Mouse (Mus musculus) neural tube, embryonic 14.5 days (tissue): Measurements from ENCODE around the gene Fam129a. TPM values are rescaled to one million over a fixed set of nuclear protein-coding genes. Genes with fewer than 3 reads are reported as not detected.
"Not testable (repeated sequence)": the region's sequence is repeated elsewhere in the genome, so short reads cannot be mapped to it uniquely, and the experiment has no call there.

Experiments
- ATAC-seq: fragments of 200-750 bp; cut with Nextera tagmentation; 2 replicates; pipeline ENCODE4 v1.8.0; 2017; ENCODE audit warnings: low read depth, mild to moderate bottlenecking, moderate TSS enrichment, moderate library complexity
- H3K27ac ChIP-seq: fragments of 300-500 bp; sonication (generic); 2 replicates; pipeline ENCODE4 v1.5.1; 2014; ENCODE audit warnings: low read depth, mild to moderate bottlenecking, control low read depth, low read length, moderate library complexity, mixed read lengths
- H3K27me3 ChIP-seq: fragments of 300-500 bp; sonication (generic); 2 replicates; pipeline ENCODE4 v1.6.1; 2014; ENCODE audit warnings: low read length; ENCODE audit not compliant: control insufficient read depth, insufficient read depth
- H3K36me3 ChIP-seq: fragments of 300-500 bp; sonication (generic); 2 replicates; pipeline ENCODE4 v1.6.1; 2014; ENCODE audit warnings: low read length, mixed read lengths; ENCODE audit not compliant: control insufficient read depth, insufficient read depth
- H3K4me1 ChIP-seq: fragments of 300-500 bp; sonication (generic); 2 replicates; pipeline ENCODE4 v1.6.1; 2014; ENCODE audit warnings: low read length; ENCODE audit not compliant: control insufficient read depth, insufficient read depth
- H3K4me2 ChIP-seq: fragments of 300-500 bp; sonication (generic); 2 replicates; pipeline ENCODE4 v1.6.1; 2014; ENCODE audit warnings: mild to moderate bottlenecking, low read depth, low read length, control low read depth
- H3K4me3 ChIP-seq: fragments of 300-500 bp; sonication (generic); 2 replicates; pipeline ENCODE4 v1.5.1; 2014; ENCODE audit warnings: low read depth, low read length, control low read depth, mixed read lengths
- H3K9ac ChIP-seq: fragments of 300-500 bp; sonication (generic); replicated peaks from 2 replicates; pipeline ENCODE4 v1.6.1; 2014; ENCODE audit warnings: low read depth, mild to moderate bottlenecking, control low read depth, low read length, mixed read lengths
- H3K9me3 ChIP-seq: fragments of 300-500 bp; sonication (generic); 2 replicates; pipeline ENCODE4 v1.6.1; 2016; ENCODE audit warnings: low read length; ENCODE audit not compliant: control insufficient read depth
- WGBS: fragments of 180-500 bp; shearing (Covaris S2); extraction: QIAGEN DNeasy Blood & Tissue Kit; methylation state at CpG from one replicate; pipeline ENCODE4 v1.1.7; 2014; 5-methylcytosine and 5-hydroxymethylcytosine counted together
- polyA plus RNA-seq: library from polyadenylated mRNA; unstranded; fragments of >200 nt; fragmentation: Nextera tagmentation; extraction: Ambion mirVana; gene quantifications from 2 replicates; pipeline ENCODE4 v1.2.1, GENCODE M21; 2014

Gene Fam129a
- polyA plus RNA-seq, 1 experiment from 2014 or later: 2.4 TPM

- Histone ChIP-seq H3K4me3 (no peak overlapping the region), H3K4me2 (no peak overlapping the region), H3K27ac (no peak overlapping the region), H3K9me3 (no peaks in the 10 kb centered on the region), H3K27me3 (no peaks in the 10 kb centered on the region), H3K36me3 (no peaks in the 10 kb centered on the region), H3K4me1 (no peaks in the 10 kb centered on the region), H3K9ac (no peak overlapping the region)
- ATAC-seq: no peak
- WGBS: 86% methylated on average over 6 of the region's 6 CpGs
These were observed 119.1 kb downstream of the Fam129a start for GRCm38 (mm10) chr1:151690061-151690460.

- Histone ChIP-seq H3K4me2 (no peak overlapping the region), H3K9ac (no peak overlapping the region), H3K4me1 (no peaks in the 10 kb centered on the region), H3K36me3 (no peaks in the 10 kb centered on the region), H3K27me3 (no peaks in the 10 kb centered on the region), H3K9me3 (no peaks in the 10 kb centered on the region), H3K4me3 (no peak overlapping the region), H3K27ac (no peak overlapping the region)
- ATAC-seq: no peak
- WGBS: 75% methylated on average over 7 of the region's 7 CpGs
These were observed 119.7 kb downstream of the Fam129a start for GRCm38 (mm10) chr1:151690583-151691193.

DNA sequence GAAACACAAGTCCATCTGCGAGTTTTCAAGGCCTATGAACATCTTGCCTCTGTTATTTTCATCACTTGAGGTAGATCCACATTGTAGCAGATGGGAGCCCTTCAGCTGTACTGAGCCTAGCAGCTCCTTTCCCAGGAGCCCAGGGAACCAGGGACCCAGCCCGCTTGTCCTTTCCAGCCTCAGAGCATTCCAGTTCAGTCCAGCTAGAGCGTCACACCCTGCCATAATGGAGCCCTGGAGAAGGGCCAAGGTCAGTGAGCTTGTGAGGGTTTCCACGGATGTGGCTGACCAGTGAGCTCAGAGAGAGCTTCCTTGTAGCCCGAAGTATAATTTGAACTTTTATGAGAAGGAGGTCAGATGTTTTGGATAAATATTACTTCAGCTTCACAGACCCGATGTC lies 121.9 kb downstream of the Fam129a start:
- H3K36me3 ChIP-seq, H3K4me1 ChIP-seq, H3K9me3 ChIP-seq, H3K4me3 ChIP-seq, H3K4me2 ChIP-seq, H3K27ac ChIP-seq, H3K9ac ChIP-seq, ATAC-seq, H3K27me3 ChIP-seq: not testable (repeated sequence)
- WGBS: 78% methylated on average over 6 of the region's 6 CpGs

DNA sequence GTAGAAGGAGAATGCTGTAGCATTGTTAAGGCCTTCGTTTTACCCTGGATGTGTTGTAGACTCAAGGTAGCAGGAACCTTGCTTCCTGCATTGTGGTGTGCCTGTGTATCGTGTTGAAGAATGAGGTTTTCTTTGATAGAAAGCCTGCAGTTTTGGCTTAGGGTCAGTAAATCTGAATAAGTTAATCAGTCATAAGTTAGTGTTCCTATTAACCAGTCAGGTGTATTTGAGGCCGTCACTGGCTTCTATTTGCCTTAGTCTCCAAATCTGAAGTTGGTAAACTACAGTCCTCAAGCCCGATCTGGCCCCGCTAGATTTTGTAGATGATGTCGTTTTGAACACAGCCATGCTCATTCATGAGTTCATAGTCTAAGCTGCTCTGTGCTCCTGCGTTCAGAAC lies 125.8 kb downstream of the Fam129a start:
- ATAC-seq: no peak
- H3K36me3 ChIP-seq: no peaks in the 10 kb centered on the region
- H3K27ac ChIP-seq: no peak overlapping the region
- H3K4me3 ChIP-seq: no peak overlapping the region
- H3K9ac ChIP-seq: no peak overlapping the region
- no peaks in the 10 kb centered on the region for H3K27me3 ChIP-seq
- no peaks in the 10 kb centered on the region for H3K9me3 ChIP-seq
- 90% methylated on average over 7 of the region's 7 CpGs for WGBS
- no peak overlapping the region for H3K4me2 ChIP-seq
- 0 out of 2 replicates have a peak, but pooled peaks cover 4% of the 10 kb centered on the region for H3K4me1 ChIP-seq

DNA sequence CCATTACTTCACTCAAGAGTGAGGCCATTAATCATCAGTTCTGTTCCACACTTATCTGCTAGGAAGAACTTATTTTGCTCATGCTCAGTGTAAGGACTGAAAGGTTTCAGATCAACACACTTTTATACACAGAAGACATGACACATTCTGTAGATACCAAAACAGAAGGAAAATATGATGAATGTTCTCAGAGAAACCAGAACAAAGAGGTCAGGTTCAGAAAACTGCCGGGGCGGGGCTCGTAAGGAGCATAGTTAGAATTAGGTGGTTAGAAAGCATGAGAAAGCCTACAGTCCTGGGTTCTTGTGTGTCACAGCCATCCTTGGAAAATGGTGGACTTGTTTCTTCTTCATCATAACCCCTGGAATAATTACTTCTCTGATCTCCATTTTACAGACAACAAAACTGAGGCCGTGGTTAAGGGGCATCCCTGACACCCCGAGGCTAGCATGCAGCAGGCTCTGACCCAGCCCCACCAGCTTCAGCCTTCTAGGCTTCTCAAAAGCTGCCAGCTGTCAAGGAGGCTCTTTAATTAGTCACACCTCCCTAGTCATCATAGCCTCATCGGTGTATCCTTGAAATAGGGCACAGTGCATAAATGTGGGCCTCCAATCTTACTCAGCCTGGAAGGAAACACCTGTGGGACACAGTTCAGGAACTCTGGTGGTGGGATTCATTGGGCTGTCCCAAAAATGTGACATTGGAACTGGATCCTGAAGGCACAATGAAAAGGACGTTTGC lies 127.1 kb downstream of the Fam129a start:
- H3K9me3 ChIP-seq: no peaks in the 10 kb centered on the region
- 0 out of 2 replicates have a peak, but pooled peaks cover 4% of the 10 kb centered on the region for H3K4me1 ChIP-seq
- H3K9ac ChIP-seq: no peak overlapping the region
- no peak overlapping the region for H3K4me3 ChIP-seq
- H3K27ac ChIP-seq: no peak overlapping the region
- ATAC-seq: no peak
- H3K27me3 ChIP-seq: no peaks in the 10 kb centered on the region
- WGBS: 81% methylated on average over 7 of the region's 7 CpGs
- no peaks in the 10 kb centered on the region for H3K36me3 ChIP-seq
- H3K4me2 ChIP-seq: no peak overlapping the region

- peak; percentile 28; the same call in 1 of the 2 replicates for ATAC-seq
- no peak overlapping the region for H3K9ac ChIP-seq
- H3K27ac ChIP-seq: no peak overlapping the region
- H3K36me3 ChIP-seq: no peaks in the 10 kb centered on the region
- WGBS: 71% methylated on average over 7 of the region's 7 CpGs
- H3K9me3 ChIP-seq: no peaks in the 10 kb centered on the region
- 0 out of 2 replicates have a peak, but pooled peaks cover 4% of the 10 kb centered on the region for H3K4me1 ChIP-seq
- H3K4me2 ChIP-seq: no peak overlapping the region
- no peaks in the 10 kb centered on the region for H3K27me3 ChIP-seq
- H3K4me3 ChIP-seq: no peak overlapping the region
These were observed 128.4 kb downstream of the Fam129a start for GRCm38 (mm10) chr1:151699363-151699762.

DNA sequence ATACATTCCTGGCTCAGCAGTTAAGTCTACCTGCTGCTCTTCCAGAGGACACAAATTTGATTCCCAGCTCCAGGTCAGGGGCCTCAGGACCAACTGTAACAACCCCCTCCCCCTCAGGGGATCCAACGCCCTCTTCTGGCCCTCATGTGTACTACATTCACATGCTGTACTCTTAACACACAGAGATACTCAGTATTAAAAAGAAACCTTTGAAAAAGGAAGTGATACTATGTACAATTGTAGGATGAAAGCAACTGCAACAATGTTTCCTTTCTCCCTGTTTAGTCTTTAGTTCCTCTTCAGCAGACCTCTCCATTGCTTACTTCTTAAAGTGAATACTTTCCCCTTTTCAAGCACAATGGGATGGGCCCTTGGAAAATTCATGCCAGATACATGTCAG lies 131.8 kb downstream of the Fam129a start:
- Histone ChIP-seq H3K4me3 (no peak overlapping the region), H3K4me2 (no peak overlapping the region), H3K27me3 (no peaks in the 10 kb centered on the region), H3K27ac (no peak overlapping the region), H3K4me1 (0 out of 2 replicates have a peak, but pooled peaks cover 4% of the 10 kb centered on the region), H3K9me3 (no peaks in the 10 kb centered on the region), H3K9ac (no peak overlapping the region), H3K36me3 (no peaks in the 10 kb centered on the region)
- 43% methylated on average over 1 of the region's 1 CpGs for WGBS
- no peak for ATAC-seq

DNA sequence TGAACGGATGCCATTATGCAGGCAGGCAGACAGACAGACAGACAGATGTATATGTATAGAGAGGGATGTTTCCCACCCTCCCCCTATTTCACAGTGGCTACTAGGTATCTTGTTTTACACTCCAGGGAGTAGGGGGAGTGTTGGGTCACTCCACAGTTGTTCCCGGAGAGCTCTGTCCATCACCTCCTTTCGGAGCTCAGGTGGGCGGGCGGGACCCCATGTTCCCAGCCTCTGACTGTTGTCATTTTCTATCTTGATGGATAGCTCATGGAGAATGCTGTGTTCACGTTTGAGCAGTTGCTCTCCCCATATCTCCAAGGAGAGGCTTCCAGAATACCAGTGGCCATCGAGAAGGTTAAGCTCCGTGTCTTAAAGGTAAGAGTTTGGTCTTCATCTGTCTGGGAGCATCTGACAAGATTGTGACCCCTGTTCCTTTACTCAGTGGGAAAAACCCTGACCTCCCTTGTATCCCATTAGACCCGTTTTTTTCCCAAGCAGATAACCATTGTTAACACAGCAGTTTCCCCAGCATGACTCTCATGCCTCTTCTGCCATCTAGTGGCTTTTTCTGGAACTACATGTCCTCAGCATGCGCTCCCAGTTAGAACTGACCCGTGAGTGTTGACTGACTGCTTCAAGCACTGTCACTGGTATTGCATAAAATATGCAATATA lies 134.9 kb downstream of the Fam129a start:
- ATAC-seq: peak; percentile 79; the same call in 1 of the 2 replicates
- Histone ChIP-seq H3K9ac (no peak overlapping the region), H3K4me2 (peak overlapping the region; percentile 17; the same call in 1 of the 2 replicates), H3K9me3 (no peaks in the 10 kb centered on the region), H3K36me3 (no peaks in the 10 kb centered on the region), H3K27ac (no peak overlapping the region), H3K4me3 (no peak overlapping the region), H3K27me3 (no peaks in the 10 kb centered on the region), H3K4me1 (0 out of 2 replicates have a peak, but pooled peaks cover 4% of the 10 kb centered on the region)
- 31% methylated on average over 11 of the region's 11 CpGs for WGBS

DNA sequence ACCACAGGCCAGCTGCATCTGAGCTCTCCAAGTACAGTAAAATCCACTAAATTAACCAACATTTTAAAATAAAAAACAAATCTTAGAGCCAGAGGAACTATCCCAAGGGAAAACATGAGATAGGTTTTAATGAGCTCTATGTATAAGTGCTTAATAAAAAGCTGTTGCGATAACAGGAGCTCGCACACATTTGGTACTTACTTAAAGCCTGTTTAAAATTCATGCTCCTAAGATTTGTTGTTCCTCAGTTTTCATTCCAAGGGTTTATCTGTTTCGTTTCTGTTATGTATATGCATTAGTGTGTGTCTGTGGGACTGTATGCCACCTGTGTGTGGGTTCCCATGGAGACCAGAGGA lies 135.4 kb downstream of the Fam129a start:
- WGBS: 75% methylated on average over 3 of the region's 3 CpGs
- H3K4me2 ChIP-seq: no peak overlapping the region
- ATAC-seq: 0 out of 2 replicates have a peak, but pooled peaks have one; percentile 3
- no peak overlapping the region for H3K27ac ChIP-seq
- no peak overlapping the region for H3K4me3 ChIP-seq
- no peaks in the 10 kb centered on the region for H3K36me3 ChIP-seq
- no peak overlapping the region for H3K9ac ChIP-seq
- H3K27me3 ChIP-seq: no peaks in the 10 kb centered on the region
- H3K9me3 ChIP-seq: no peaks in the 10 kb centered on the region
- H3K4me1 ChIP-seq: 0 out of 2 replicates have a peak, but pooled peaks cover under 1% of the 10 kb centered on the region
